Mouse (Mus musculus) MEL (cell line): ENCODE results near the gene Cbx4. TPM values are rescaled to one million over a fixed set of nuclear protein-coding genes. Genes with fewer than 3 reads are reported as not detected.

ENCODE experiments used
- DNase-seq: peaks from one replicate; pipeline ENCODE4 v3.0.0; 2011; ENCODE audit warnings: low read depth, low spot score
- H3K27ac ChIP-seq: 2 replicates; pipeline ENCODE4 v1.5.1; 2012; ENCODE audit warnings: low read depth, mild to moderate bottlenecking, control low read depth, low read length, moderate library complexity; ENCODE audit not compliant: control insufficient read depth
- H3K27me3 ChIP-seq, 2 experiments: fragments of 150-350 bp in 1 of 2; sonication (generic) in 1 of 2; 2 replicates each; pipeline ENCODE4 v1.6.1; 2012; ENCODE audit warnings: low read length in 2 of 2, mild to moderate bottlenecking in 2 of 2, improper control_type of control experiment in 1 of 2, moderate library complexity in 1 of 2; ENCODE audit not compliant: insufficient read depth in 2 of 2, control insufficient read depth in 1 of 2
- H3K36me3 ChIP-seq, 2 experiments: 2 replicates each; pipeline ENCODE4 v1.6.1; 2012 to 2014; ENCODE audit warnings: low read length in 2 of 2, improper control_type of control experiment in 1 of 2, inconsistent platforms in 1 of 2, mild to moderate bottlenecking in 1 of 2; ENCODE audit not compliant: insufficient read depth in 2 of 2, control insufficient read depth in 1 of 2
- H3K4me1 ChIP-seq, 2 experiments: fragments of 150-350 bp in 1 of 2; sonication (generic) in 1 of 2; 2 replicates each; pipeline ENCODE4 v1.6.1; 2012; ENCODE audit warnings: low read length in 2 of 2, improper control_type of control experiment in 1 of 2, mild to moderate bottlenecking in 1 of 2; ENCODE audit not compliant: insufficient read depth in 2 of 2, control insufficient read depth in 1 of 2
- H3K4me3 ChIP-seq, 2 experiments: fragments of 150-350 bp in 1 of 2; sonication (generic) in 1 of 2; 2 replicates each; pipeline ENCODE4 v1.5.1; 2012; ENCODE audit warnings: low read depth in 2 of 2, low read length in 2 of 2, mild to moderate bottlenecking in 2 of 2, moderate library complexity in 2 of 2, control low read depth in 1 of 2, improper control_type of control experiment in 1 of 2; ENCODE audit not compliant: control insufficient read depth in 1 of 2, insufficient read depth in 1 of 2
- H3K79me2 ChIP-seq: 2 replicates; pipeline ENCODE4 v1.6.1; 2012; ENCODE audit warnings: mild to moderate bottlenecking, low read length, moderate library complexity; ENCODE audit not compliant: control insufficient read depth, poor library complexity, insufficient read depth
- H3K9ac ChIP-seq: 2 replicates; pipeline ENCODE4 v1.6.1; 2012; ENCODE audit warnings: low read depth, mild to moderate bottlenecking, control low read depth, low read length, moderate library complexity; ENCODE audit not compliant: control insufficient read depth, poor library complexity, severe bottlenecking
- H3K9me3 ChIP-seq: fragments of 150-350 bp; sonication (generic); replicated peaks from 2 replicates; pipeline ENCODE4 v1.6.1; 2012; ENCODE audit warnings: mild to moderate bottlenecking, low read length, improper control_type of control experiment, moderate library complexity; ENCODE audit not compliant: insufficient read depth
- CHD2 ChIP-seq: IDR thresholded peaks from 2 replicates; pipeline ENCODE4 v1.6.1; 2011; ENCODE audit warnings: low read length, improper control_type of control experiment
- CTCF ChIP-seq, 3 experiments: IDR thresholded peaks in 2 of 3; conservative IDR thresholded peaks in 1 of 3; 2 replicates each; pipeline ENCODE4 v1.5.1; 2011 to 2012; ENCODE audit warnings: low read length in 3 of 3, low read depth in 2 of 3, mild to moderate bottlenecking in 2 of 3, improper control_type of control experiment in 1 of 3, inconsistent platforms in 1 of 3, mixed read lengths in 1 of 3, moderate library complexity in 1 of 3; ENCODE audit not compliant: control insufficient read depth in 1 of 3, insufficient read depth in 1 of 3, poor library complexity in 1 of 3, severe bottlenecking in 1 of 3
- ELF1 ChIP-seq: IDR thresholded peaks from 2 replicates; pipeline ENCODE4 v1.6.1; 2014; ENCODE audit warnings: low read depth, mild to moderate bottlenecking, inconsistent platforms, low read length, improper control_type of control experiment, moderate library complexity
- EP300 ChIP-seq, 2 experiments: IDR thresholded peaks; 2 replicates each; pipeline ENCODE4 v1.6.1; 2011; ENCODE audit warnings: improper control_type of control experiment in 2 of 2, low read length in 2 of 2, low read depth in 1 of 2, mild to moderate bottlenecking in 1 of 2
- ETS1 ChIP-seq: IDR thresholded peaks from 2 replicates; pipeline ENCODE4 v1.6.1; 2012; ENCODE audit warnings: low read depth, mild to moderate bottlenecking, inconsistent platforms, low read length, improper control_type of control experiment, moderate library complexity
- MAFK ChIP-seq: IDR thresholded peaks from 2 replicates; pipeline ENCODE4 v1.6.1; 2011; ENCODE audit warnings: low read depth, mild to moderate bottlenecking, low read length, improper control_type of control experiment, borderline replicate concordance
- MAX ChIP-seq: IDR thresholded peaks from 2 replicates; pipeline ENCODE4 v1.6.1; 2011; ENCODE audit warnings: low read length, improper control_type of control experiment
- MAZ ChIP-seq: IDR thresholded peaks from 2 replicates; pipeline ENCODE4 v1.6.1; 2012; ENCODE audit warnings: low read depth, mild to moderate bottlenecking, inconsistent platforms, low read length, improper control_type of control experiment
- MEF2A ChIP-seq: IDR thresholded peaks from 2 replicates; pipeline ENCODE4 v1.6.1; 2014; ENCODE audit warnings: low read depth, mild to moderate bottlenecking, inconsistent platforms, low read length, improper control_type of control experiment; ENCODE audit not compliant: poor library complexity, insufficient replicate concordance, severe bottlenecking; ENCODE audit errors: extremely low read depth
- MYC ChIP-seq: IDR thresholded peaks from 2 replicates; pipeline ENCODE4 v1.6.1; 2011; ENCODE audit warnings: low read depth, mild to moderate bottlenecking, low read length, improper control_type of control experiment, moderate library complexity
- NRF1 ChIP-seq: IDR thresholded peaks from 2 replicates; pipeline ENCODE4 v1.6.1; 2014; ENCODE audit warnings: low read depth, mild to moderate bottlenecking, inconsistent platforms, low read length, improper control_type of control experiment, moderate library complexity; ENCODE audit not compliant: poor library complexity, insufficient read depth, severe bottlenecking
- POLR2A ChIP-seq, 2 experiments: IDR thresholded peaks; 2 replicates each; pipeline ENCODE4 v1.6.1; 2011 to 2012; ENCODE audit warnings: low read length in 2 of 2, mild to moderate bottlenecking in 2 of 2, control low read depth in 1 of 2, improper control_type of control experiment in 1 of 2, low read depth in 1 of 2, moderate library complexity in 1 of 2; ENCODE audit not compliant: control insufficient read depth in 1 of 2, insufficient read depth in 1 of 2, poor library complexity in 1 of 2
- POLR2AphosphoS5 ChIP-seq: IDR thresholded peaks from 2 replicates; pipeline ENCODE4 v1.6.1; 2012; ENCODE audit warnings: low read depth, borderline replicate concordance, mild to moderate bottlenecking, inconsistent platforms, low read length, moderate library complexity, mixed read lengths
- RAD21 ChIP-seq: IDR thresholded peaks from 2 replicates; pipeline ENCODE4 v1.6.1; 2011; ENCODE audit warnings: mild to moderate bottlenecking, low read depth, low read length, improper control_type of control experiment
- RCOR1 ChIP-seq: IDR thresholded peaks from 2 replicates; pipeline ENCODE4 v1.6.1; 2012; ENCODE audit warnings: low read depth, mild to moderate bottlenecking, inconsistent platforms, low read length, improper control_type of control experiment
- SIN3A ChIP-seq: IDR thresholded peaks from 2 replicates; pipeline ENCODE4 v1.6.1; 2012; ENCODE audit warnings: low read length, improper control_type of control experiment, inconsistent platforms
- SMC3 ChIP-seq: IDR thresholded peaks from 2 replicates; pipeline ENCODE4 v1.6.1; 2011; ENCODE audit warnings: low read depth, low read length, improper control_type of control experiment
- TAL1 ChIP-seq: IDR thresholded peaks from 2 replicates; pipeline ENCODE4 v1.6.1; 2012; ENCODE audit warnings: mild to moderate bottlenecking, inconsistent platforms, low read length, moderate library complexity, mixed read lengths
- TCF12 ChIP-seq: IDR thresholded peaks from 2 replicates; pipeline ENCODE4 v1.6.1; 2014; ENCODE audit warnings: low read depth, mild to moderate bottlenecking, inconsistent platforms, low read length, improper control_type of control experiment, moderate library complexity
- USF1 ChIP-seq: IDR thresholded peaks from 2 replicates; pipeline ENCODE4 v1.6.1; 2014; ENCODE audit warnings: low read depth, mild to moderate bottlenecking, inconsistent platforms, low read length, improper control_type of control experiment, moderate library complexity
- ZC3H11A ChIP-seq: IDR thresholded peaks from 2 replicates; pipeline ENCODE4 v1.6.1; 2012; ENCODE audit warnings: low read depth, mild to moderate bottlenecking, inconsistent platforms, low read length, improper control_type of control experiment
- ZMIZ1 ChIP-seq: IDR thresholded peaks from 2 replicates; pipeline ENCODE4 v1.6.1; 2012; ENCODE audit warnings: low read depth, mild to moderate bottlenecking, inconsistent platforms, low read length, improper control_type of control experiment, moderate library complexity
- polyA plus RNA-seq, 2 experiments: library from polyadenylated mRNA; stranded (reverse) in 1 of 2; unstranded in 1 of 2; fragments of >175 nt in 1 of 2; fragments of >200 nt in 1 of 2; gene quantifications; 2 replicates each; pipeline versions ENCODE4 v1.2.1 to v1.2.4; 2012; ENCODE audit warnings: low replicate concordance in 2 of 2, low read depth in 1 of 2; ENCODE audit not compliant: insufficient read length in 2 of 2, insufficient read depth in 1 of 2, missing spikeins in 1 of 2
- total RNA-seq: library from RNA; depleted of rRNA; stranded (reverse); fragments of 300-350 nt; gene quantifications from 2 replicates; pipeline ENCODE4 v1.2.3, GENCODE M21; 2012

Cbx4 gene
- total and polyA plus RNA-seq, 3 experiments: 8.0 to 22.6 TPM; not detected in 1

- TF ChIP-seq MEF2A (no peak), MAFK (no peak), RAD21 (no peak), ZMIZ1 (no peak), TAL1 (no peak), TCF12 (no peak), POLR2AphosphoS5 (no peak), ZC3H11A (no peak), SMC3 (no peak), MYC (peak; percentile 69; the same call in 1 of the 2 replicates), CTCF (IDR thresholded peaks at IDR 0.05 in 2 of 3, conservative IDR thresholded peaks at IDR 0.05 in 1 of 3; ENCODE audit: control insufficient read depth in 1 of 3, insufficient read depth in 1 of 3, low read depth in 2 of 3, low read length in 3 of 3, poor library complexity in 1 of 3, severe bottlenecking in 1 of 3) (no peak), NRF1 (no peak), RCOR1 (no peak), USF1 (no peak), SIN3A (peak; percentile 51; the same call in 1 of the 2 replicates), POLR2A (IDR thresholded peaks at IDR 0.05; ENCODE audit: control insufficient read depth in 1 of 2, insufficient read depth in 1 of 2, low read depth in 1 of 2, low read length in 2 of 2, poor library complexity in 1 of 2) (0 out of 4 replicates have a peak, but pooled peaks of 1 of the 2 experiments have one; percentile 40), ETS1 (no peak), MAX (peak; percentile 57; the same call in 1 of the 2 replicates), EP300 (IDR thresholded peaks at IDR 0.05; ENCODE audit: low read depth in 1 of 2, low read length in 2 of 2) (no peak), ELF1 (no peak)
These were observed 33.3 kb downstream of the Cbx4 start (continued) for GRCm38 (mm10) chr11:119052661-119053256.

DNA sequence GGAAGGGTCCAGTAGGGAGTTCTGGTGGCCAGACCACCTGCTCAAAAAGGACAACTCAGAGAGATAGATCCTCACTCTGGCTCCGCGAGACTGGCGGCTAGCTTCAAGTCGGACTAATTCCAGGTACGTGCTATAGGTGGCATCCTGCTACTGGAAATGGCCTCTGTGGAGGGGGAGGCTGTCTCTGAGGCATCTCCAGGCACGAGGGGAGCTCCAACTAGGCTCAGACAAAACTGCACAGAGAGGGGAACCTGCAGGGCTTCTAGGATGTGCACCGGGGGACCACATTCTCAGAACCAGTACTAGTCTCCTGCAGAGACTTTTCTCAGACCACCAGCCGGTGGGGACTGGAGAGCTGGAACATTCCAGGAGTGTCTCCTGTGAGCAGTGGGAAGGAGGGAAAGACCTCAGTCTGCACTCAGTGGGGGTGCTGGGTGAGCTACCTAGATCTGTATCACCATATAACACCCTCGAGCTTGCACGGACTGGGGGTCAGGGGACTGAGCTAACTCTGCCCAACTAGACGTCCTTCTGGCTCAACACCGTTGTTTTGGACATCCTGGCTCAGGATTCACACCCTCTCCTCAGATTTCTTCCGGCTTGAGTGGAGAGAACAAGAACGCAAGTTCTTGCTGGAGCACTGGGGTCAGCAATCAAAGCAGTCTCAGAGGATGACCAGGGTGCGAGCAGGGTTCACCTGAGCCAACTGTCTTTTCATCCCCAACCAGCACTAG lies 33.9 kb downstream of the Cbx4 start:
- Histone ChIP-seq H3K4me1 (0 out of 4 replicates have a peak, but pooled peaks cover 0 to 7% of the 10 kb centered on the region in 2 experiments), H3K9me3 (no peaks in the 10 kb centered on the region), H3K36me3 (peaks cover 0 to 2% of the 10 kb centered on the region in 2 experiments; a peak in 1 of 4 replicates), H3K27me3 (peaks cover 0 to 4% of the 10 kb centered on the region in 2 experiments), H3K79me2 (no peaks in the 10 kb centered on the region), H3K4me3 (no peak overlapping the region), H3K27ac (no peak overlapping the region), H3K9ac (no peak overlapping the region)
- TF ChIP-seq CTCF (IDR thresholded peaks at IDR 0.05 in 2 of 3, conservative IDR thresholded peaks at IDR 0.05 in 1 of 3; ENCODE audit: control insufficient read depth in 1 of 3, insufficient read depth in 1 of 3, low read depth in 2 of 3, low read length in 3 of 3, poor library complexity in 1 of 3, severe bottlenecking in 1 of 3) (peak in 2 of 3 experiments; percentile 15 to 27; a peak in 2 of 6 replicates), SMC3 (peak; percentile 8; the same call in 1 of the 2 replicates), ELF1 (no peak), CHD2 (no peak), RAD21 (peak; percentile 35), MAZ (no peak)
- DNase-seq: no peak
